Mouse (Mus musculus) frontal cortex, postnatal 10 days (tissue): ENCODE results near the gene Clmp.

Experiments
- DNase-seq, 2 experiments: peaks; one replicate each; pipeline ENCODE4 v3.0.0; 2022; ENCODE audit warnings: low spot score in 2 of 2, mixed read lengths in 1 of 2

Clmp gene

GRCm38 (mm10) chr9:40685801-40686420, at the start of gene Clmp:
Gene Clmp, plus strand, starts transcription at chr9:40685962.
- DNase-seq, result peak in 1 of 2 experiments; percentile 35

DNA sequence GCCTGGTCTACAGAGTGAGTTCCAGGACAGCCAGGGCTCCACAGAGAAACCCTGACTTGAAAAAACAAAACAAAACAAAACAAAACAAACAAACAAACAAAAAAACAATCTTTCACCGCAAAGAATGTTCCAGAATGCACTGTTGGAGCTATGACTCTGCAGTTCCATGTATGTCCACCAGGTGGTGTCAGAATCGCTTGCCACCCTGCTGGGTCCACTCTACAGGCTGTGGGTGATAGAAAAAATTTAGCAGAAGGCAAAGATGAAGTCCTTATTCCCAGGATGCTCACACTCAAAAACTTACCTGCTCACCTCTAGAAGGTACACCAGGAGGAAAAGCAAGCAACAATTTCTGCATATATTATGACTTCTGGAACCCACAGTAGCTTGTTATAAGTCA, 49.7 kb upstream of the Clmp start:
- DNase-seq, result peak in 1 of 2 experiments; percentile 63

DNA sequence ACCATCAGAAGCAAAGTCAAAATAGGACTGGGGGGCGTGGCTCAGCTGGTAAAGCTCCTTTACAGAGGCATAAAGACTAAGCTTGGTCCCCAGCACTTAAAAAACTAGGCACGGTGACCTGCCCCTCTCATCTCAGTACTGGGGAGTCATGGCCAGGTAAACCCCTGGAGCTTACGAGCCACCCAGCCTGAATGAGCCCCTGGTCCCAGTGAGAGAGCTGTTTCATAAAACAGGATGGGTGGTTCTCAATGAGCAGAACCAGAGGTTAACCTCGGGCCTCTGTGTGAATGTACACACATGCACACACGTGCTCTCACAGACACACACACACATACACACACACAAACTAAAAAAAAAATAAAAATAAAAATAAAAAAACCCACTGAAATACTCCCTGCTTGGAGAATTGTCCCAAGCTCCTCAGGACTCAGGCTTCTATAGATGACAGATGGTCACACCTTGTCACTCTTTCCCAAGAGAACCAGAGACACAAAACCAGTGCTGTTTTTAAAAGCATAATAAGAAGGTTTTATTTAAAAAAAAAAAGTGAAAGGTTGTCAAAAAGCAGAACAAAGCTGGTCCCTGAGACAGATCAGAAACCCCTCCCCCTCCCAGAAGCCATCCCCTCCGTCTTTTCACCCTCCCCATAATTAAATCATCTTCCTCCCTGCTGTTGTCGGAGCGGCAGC, 47.9 kb upstream of the Clmp start:
- no peak for DNase-seq

GRCm38 (mm10) chr9:40638394-40639049, 47.2 kb upstream of the Clmp start:
- peak in 1 of 2 experiments; percentile 43 for DNase-seq

DNA sequence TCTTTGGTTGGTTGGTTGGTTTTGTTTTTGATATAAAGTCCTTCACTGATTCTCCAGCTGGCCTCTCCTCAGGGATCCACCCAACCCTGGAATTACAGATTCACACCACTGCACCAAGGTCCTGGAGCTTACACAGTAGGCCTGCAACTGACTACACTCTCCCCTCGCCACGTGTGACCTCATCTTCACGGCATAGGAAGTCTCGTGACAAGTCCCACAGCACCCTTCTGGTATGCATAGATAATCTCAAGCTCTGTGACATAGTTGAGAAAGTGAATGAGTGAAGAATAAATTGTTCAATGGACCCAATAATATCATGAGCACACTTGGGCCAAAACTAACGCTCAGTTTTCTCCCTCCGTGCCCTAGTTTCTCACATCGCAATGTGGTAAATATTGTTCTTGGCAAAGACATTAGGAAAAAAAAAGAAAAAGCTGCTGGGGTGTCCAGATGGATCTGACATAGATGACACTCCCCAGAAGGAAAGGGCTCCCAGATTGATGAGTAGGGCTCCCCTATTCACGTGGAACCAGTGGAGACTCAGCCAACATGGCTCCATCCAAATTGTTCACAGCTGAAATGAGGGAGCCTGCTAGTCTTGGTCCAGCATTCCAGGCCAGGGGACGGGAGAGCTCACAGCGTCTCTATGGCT, 46.1 kb upstream of the Clmp start:
- no peak for DNase-seq

DNA sequence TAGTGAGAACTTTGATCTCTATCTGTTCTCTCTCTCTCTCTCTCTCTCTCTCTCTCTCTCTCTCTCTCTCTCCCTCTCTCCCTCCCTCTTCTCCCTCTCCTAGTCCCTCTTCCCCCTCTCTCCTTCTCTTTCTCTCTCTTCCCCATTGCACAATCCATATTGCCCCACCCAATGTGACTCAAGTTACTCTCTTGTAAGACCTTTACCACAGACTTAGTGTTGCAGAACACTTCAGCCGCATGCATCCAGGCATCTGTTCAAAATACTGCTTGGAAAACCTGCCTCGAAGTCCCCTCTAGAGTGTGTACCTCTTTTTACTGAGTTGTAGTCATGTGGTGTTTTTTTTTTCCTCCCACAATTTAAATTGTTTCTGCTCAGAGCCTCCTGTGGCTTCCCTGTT, 44.4 kb upstream of the Clmp start:
- no peak for DNase-seq

DNA sequence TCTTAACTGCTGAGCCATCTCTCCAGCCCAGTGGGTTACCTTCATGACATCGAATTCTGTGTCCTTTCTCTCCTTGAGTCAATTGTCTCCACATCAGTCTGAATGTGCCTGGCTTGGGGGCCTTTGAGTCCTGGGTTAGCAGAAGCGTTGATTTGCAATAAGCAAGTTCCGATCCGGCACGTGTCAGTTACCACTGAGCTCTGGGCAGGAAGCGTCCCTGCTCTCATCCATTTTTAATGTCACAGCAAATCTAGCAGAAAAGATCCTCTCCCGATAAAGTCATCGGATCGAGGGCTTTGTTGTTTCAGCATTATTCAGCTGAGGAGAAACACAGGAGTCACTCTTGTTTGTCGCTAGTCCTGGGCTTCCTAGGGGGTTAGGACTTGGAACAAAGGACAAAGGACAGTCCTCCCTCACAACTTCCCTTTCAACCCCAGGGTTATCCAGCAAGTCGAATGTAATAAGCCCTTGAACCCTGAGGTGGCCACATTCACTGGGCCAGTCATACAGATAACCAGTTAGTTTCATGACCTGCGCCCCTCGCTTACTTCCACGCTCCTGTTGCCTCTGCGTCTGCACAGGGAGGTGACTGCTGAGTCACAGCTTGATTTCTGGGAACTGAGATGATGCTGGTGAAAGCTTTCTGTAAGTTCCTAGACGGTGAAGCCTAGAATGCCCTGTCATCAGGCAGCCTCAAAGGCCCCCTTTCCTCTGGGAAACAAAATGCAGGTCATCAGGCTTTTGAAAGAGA, 43.1 kb upstream of the Clmp start:
- DNase-seq, result no peak

DNA sequence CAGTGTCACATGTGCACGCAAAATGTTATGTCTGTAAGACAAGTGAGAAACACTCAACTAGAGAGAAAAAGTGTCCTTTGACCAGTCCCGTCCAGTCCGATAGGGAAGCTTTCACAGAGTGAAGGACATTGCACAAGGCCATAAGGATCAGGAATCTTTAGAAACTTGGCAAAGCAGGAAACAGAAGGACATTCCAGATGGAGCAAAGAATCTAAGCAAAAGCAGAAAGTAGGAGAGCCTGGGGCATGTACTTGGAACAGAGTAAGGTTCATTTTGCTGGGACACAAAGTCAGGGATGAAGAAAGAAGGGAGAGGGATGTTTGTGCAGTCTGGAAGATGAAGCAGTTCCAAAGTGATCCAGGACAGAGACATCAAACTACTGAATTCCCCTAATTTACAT, 36.3 kb upstream of the Clmp start:
- DNase-seq, result no peak

GRCm38 (mm10) chr9:40649983-40650382, 35.8 kb upstream of the Clmp start:
- no peak for DNase-seq

GRCm38 (mm10) chr9:40651239-40651859, 34.4 kb upstream of the Clmp start:
- DNase-seq, result no peak

DNA sequence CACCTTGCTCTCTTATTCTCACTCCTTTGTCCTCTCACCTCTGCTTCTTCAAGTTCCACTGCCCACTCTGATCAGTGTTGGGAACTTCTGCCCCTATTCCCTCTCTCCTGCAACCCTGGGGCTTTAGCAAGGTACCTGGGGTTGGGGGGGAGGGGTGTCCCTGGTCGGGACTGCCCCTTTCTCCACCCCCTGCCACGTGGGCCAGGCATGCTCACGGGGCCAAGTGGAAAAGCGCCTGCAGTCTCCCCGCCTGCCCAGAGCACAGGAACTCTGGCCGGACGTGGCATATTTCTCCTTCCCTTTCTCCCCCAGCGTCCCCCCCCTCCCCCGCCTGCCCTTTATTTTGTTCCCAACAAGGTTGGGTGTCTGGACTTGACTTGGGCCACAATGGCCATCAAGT, 33.0 kb upstream of the Clmp start:
- no peak for DNase-seq

GRCm38 (mm10) chr9:40666190-40666803, 19.5 kb upstream of the Clmp start:
- DNase-seq, result no peak

- DNase-seq, result no peak
Measured at GRCm38 (mm10) chr9:40670313-40670712, 15.4 kb upstream of the Clmp start, which contains the start of gene Gm21915. Gene Gm21915, plus strand, starts transcription at chr9:40670613.

- DNase-seq, result no peak
Measured at GRCm38 (mm10) chr9:40671323-40671930, 14.3 kb upstream of the Clmp start.

GRCm38 (mm10) chr9:40675203-40675958, 10.4 kb upstream of the Clmp start:
- DNase-seq, result no peak

DNA sequence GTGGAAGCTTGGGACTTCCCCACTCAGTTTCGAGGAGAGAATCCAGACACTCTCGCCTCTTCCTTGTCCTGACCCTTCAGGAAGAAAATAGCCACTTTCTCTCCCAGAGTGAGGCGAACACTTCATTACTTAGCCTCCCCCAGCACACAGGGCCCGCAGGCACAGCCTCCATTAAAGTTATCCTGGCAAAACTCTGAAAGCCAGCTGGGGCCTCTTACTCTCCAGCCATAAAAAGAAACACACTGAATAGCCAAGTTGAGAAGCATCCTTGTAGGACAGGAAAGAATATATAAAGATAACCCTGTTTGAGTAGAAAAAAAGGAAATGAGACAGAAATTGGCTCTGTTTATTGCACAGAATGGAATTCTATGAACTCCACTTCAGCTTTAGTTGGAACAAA, 7.1 kb upstream of the Clmp start:
- no peak for DNase-seq

GRCm38 (mm10) chr9:40686421-40686899, 698 bp downstream of the Clmp start:
- no peak for DNase-seq

DNA sequence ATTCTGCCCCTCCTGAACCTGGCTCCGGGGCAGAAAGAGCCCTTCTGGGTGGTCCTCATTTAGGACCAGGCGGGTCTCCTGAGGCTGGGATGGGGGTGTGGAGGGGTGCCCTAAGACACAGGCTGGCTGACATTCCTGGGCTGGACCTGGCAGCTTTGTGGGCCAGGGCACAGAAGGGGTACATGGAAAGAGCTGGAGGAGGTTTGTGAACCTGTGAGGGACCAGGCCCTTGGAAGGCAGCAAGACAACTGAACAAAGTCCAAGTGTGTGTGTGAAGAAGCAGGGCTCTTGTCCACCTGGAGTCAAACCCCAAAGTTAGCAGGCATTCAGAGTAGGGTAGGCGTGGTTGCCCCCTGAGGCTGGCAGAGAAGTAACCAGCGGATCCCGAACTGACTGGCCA, 1.3 kb downstream of the Clmp start:
- no peak for DNase-seq

DNA sequence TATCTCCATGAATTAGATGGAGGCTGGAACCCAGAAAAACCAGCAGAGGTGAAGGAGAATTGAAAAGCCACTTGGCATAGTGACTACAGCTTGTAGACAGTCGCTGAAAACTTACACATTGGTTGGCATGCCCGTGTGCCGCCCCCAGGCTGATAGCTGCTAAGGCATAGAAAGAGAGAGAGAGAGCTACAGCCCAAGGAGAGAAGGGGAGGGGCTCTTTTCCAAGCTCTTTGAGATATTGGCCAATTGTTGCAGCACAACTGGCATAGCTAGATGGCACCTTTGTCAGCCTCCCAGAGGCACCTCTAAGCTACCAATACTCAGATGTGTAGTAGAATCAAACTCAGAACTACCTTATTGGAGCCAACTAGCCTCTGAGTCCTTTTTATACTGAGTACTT, 1.8 kb downstream of the Clmp start:
- DNase-seq, result peak in 1 of 2 experiments; percentile 29

DNA sequence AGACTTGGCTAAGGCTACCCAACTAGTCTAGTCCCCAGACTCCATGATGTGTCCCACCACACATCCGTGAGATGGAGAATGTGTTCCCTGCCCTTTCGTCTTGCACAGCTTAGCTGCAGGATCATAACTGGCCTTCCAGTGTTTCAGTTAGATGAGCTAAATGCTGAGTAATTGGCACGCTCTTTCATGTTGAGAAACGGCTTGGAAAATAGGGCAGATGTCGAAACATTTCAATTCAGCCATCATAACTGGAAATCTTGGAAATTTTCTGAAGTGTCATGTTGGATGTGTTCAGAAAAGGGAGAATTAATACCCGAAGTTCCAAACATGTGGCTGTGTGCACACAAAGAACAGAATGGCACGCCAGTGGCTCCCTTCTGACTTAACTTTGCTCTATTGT, 4.7 kb downstream of the Clmp start:
- no peak for DNase-seq
